In genomic region chr19:59492258-59492657, GRCm38 (mm10) we compare ENCODE assay signal across 25 mouse cellular contexts. TPM values are rescaled to one million over a fixed set of nuclear protein-coding genes. Genes with fewer than 3 reads are reported as not detected.
A peak's percentile ranks its signal among the peaks of the same experiment; 100 is the strongest.
DNase-seq lines count a peak whose midpoint lies in the region; ATAC-seq lines count a peak whose summit lies in the region.
"Had no signal": no experiment of that assay in that cellular context is flagged by ENCODE, and none has a peak within 500 bp of the region (broad histone marks: within the 10 kb centered on the region; RNA-seq: fewer than 3 reads in every experiment).

No protein-coding gene starts in this region.

- ATAC-seq in frontal cortex, adult (ENCODE audit: low TSS enrichment) = peak; percentile 94
- ATAC-seq: forebrain, embryonic 15.5 days; hindbrain, embryonic 16.5 days; intestine, postnatal 0 days had no signal

- DNase-seq in embryo, embryonic 9.5 days (ENCODE audit: extremely low spot score) = peak; percentile 7
- DNase-seq in embryo, embryonic 10.5 days (ENCODE audit: low spot score) = no peak
- DNase-seq in frontal cortex, postnatal 10 days (ENCODE audit: low spot score in 2 of 2) = no peak
- DNase-seq in layer of hippocampus, adult 18-20 months (ENCODE audit: low spot score in 2 of 2) = peak; percentile 8 to 34
- DNase-seq in layer of hippocampus, postnatal 36 days = no peak
- DNase-seq in brain, adult 2 months (ENCODE audit: low read depth, low spot score) = peak; percentile 41
- no peak for DNase-seq in thymus, postnatal 10 days (ENCODE audit: low spot score in 2 of 2)
- DNase-seq: adrenal gland, adult 2 months; adrenal gland, postnatal 14 days; B cell, adult 2 months; cerebellum, adult 11-12 months; cerebellum, adult 8-10 months; cerebellum, postnatal 10 days; cerebellum, postnatal 36 days; gastrocnemius, postnatal 10 days; gastrocnemius, postnatal 36 days; heart, postnatal 36 days; kidney, adult 2 months had no signal

RNA-seq across cellular contexts. Expression of gene Emx2, which starts 34.1 kb away (rescaled TPM):
- 10 to 100 TPM; 29.4 to 31.3 TPM for total RNA-seq in layer of hippocampus, adult 18-20 months (2021)
- total RNA-seq in layer of hippocampus, postnatal 36 days (2021) = 10 to 100 TPM; 27.0 to 29.0 TPM
- total RNA-seq: adrenal gland, postnatal 14 days; CH12.LX; granulocyte monocyte progenitor cell, adult 5-6 weeks; heart, adult 8-10 months; heart, postnatal 36 days had no signal

Comparison
In these comparisons a context has a peak if more than half of its experiments do, and no peak if none do; other contexts are left out.
1. DNase-seq: peak in embryo, embryonic 9.5 days (single experiment), layer of hippocampus, adult 18-20 months (2 of 2) and brain, adult 2 months (single experiment); none in embryo, embryonic 10.5 days (single experiment), frontal cortex, postnatal 10 days (0 of 2), layer of hippocampus, postnatal 36 days (0 of 2) and thymus, postnatal 10 days (0 of 2).